Mouse (Mus musculus) left cerebral cortex, adult 2 months (tissue): ENCODE data around the gene Med29. TPM values are rescaled to one million over a fixed set of nuclear protein-coding genes. Genes with fewer than 3 reads are reported as not detected.
"Not testable (repeated sequence)": the region's sequence is repeated elsewhere in the genome, so short reads cannot be mapped to it uniquely, and the experiment has no call there.

Experiments used
- DNase-seq, 2 experiments: peaks; one replicate each; pipeline ENCODE4 v3.0.0; 2021 to 2022; ENCODE audit warnings: low spot score in 2 of 2, mixed read lengths in 1 of 2; ENCODE audit errors: extremely low spot score in 1 of 2
- H3K27ac ChIP-seq: fragments of 200-600 bp; 2 replicates; pipeline ENCODE4 v1.8.1; 2022
- H3K4me3 ChIP-seq: fragments of 200-600 bp; 2 replicates; pipeline ENCODE4 v1.8.1; 2022
- CTCF ChIP-seq: fragments of 200-600 bp; IDR thresholded peaks from 2 replicates; pipeline ENCODE4 v1.8.1; 2022; ENCODE audit warnings: antibody characterized with exemption, mild to moderate bottlenecking, moderate library complexity
- intact Hi-C: fragments of 180-260 bp; cut with DNase I; formaldehyde crosslinking; loops from one replicate; pipeline ENCODE4 v1.15.1; 2025
- total RNA-seq, 2 experiments: library from RNA; stranded (reverse); gene quantifications; 2 replicates each; pipeline ENCODE4 v1.2.3; 2021

Gene Med29
- total RNA-seq, 2 experiments from 2014 or later: 18.1 to 18.8 TPM

- DNase-seq: no peak
- intact Hi-C loops: loop anchor here (2.0 to 5.0 kb wide), 3 partner anchors 43 to 209 kb away; partner anchors contain the start of genes Gmfg and Rps16
- Histone ChIP-seq H3K27ac (peak overlapping the region; percentile 84), H3K4me3 (peak overlapping the region; percentile 85)
- TF ChIP-seq CTCF: no peak
Measured at GRCm38 (mm10) chr7:28393272-28393951, 904 bp upstream of the Med29 start.

GRCm38 (mm10) chr7:28390331-28390730 is 2.2 kb downstream of the Med29 start:
- DNase-seq: no peak
- intact Hi-C loops: loop anchor here (5.0 kb wide), 1 partner anchor 212 kb away; no protein-coding TSS in a partner anchor
- Histone ChIP-seq H3K27ac (no peak overlapping the region), H3K4me3 (no peak overlapping the region)
- no peak for TF ChIP-seq CTCF

- intact Hi-C loops, DNase-seq, H3K27ac ChIP-seq, H3K4me3 ChIP-seq: not testable (repeated sequence)
Measured at GRCm38 (mm10) chr7:28387384-28387783, 5.1 kb downstream of the Med29 start.

- not testable (repeated sequence) for DNase-seq, H3K27ac ChIP-seq, H3K4me3 ChIP-seq
- intact Hi-C loops: loop anchor here (1.0 kb wide), 1 partner anchor 14 kb away; no protein-coding TSS in a partner anchor
Measured at GRCm38 (mm10) chr7:28386877-28387276, 5.6 kb downstream of the Med29 start.

- peak; percentile 72 for TF ChIP-seq CTCF
- Histone ChIP-seq H3K4me3 (no peak overlapping the region), H3K27ac (peak overlapping the region; percentile 20)
- intact Hi-C loops: loop anchor here (1.0 kb wide), 1 partner anchor 13 kb away; no protein-coding TSS in a partner anchor
- DNase-seq: peak; percentile 74
Measured at GRCm38 (mm10) chr7:28386462-28386861, 6.0 kb downstream of the Med29 start.

DNA sequence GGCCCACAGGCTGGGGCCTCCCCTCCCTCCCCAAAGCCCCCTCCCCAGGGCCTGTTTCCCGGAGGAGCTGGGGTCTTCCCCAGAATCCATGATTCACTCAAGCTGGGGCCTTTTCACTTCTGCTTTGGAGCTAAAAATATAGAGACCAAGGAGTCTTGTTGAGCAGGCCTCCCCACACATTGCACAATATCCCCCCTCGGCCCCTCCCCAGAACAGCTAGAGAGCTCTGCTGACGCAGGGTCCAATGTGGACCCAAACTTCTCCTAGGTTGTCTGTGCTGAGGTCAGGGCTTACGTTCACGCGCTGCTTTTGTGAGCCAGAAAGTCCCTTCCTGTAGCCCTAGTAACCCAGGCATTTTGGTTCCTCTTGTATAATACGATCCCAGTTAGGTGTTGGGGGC is 6.5 kb downstream of the Med29 start:
- no peak for TF ChIP-seq CTCF
- DNase-seq: no peak

DNA sequence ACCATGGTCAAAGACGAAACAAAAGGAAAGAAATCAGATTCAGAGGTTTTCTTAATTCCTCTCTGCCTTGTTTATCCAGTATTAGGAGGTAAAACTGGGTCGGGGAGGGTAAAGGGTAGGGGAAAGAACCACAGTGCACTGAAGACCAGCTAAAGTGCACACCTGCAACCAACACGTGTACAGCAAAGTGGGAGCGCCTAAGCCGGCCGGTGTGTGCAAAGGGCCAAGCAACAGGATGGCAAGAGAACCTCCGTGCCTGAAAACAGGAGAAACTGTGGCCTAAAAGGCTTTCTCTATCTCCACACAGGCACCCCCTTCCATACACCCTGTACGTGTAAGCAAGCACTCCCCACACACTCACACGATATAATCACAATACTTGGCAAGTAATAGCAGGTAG is 7.3 kb downstream of the Med29 start:
- intact Hi-C loops: no loop called here
- DNase-seq: no peak
- no peak for TF ChIP-seq CTCF
- Histone ChIP-seq H3K27ac (no peak overlapping the region), H3K4me3 (no peak overlapping the region)

More for the DNA sequence above, 6.5 kb downstream of the Med29 start:
- Histone ChIP-seq H3K27ac (peak overlapping the region; percentile 20), H3K4me3 (no peak overlapping the region)
- intact Hi-C loops: loop anchor here (1.0 kb wide), 1 partner anchor 13 kb away; no protein-coding TSS in a partner anchor

GRCm38 (mm10) chr7:28384162-28384561 is 8.3 kb downstream of the Med29 start:
- intact Hi-C loops: no loop called here
- no peak overlapping the region for H3K4me3 ChIP-seq
- no peak for TF ChIP-seq CTCF
- DNase-seq: no peak
- H3K27ac ChIP-seq: no peak overlapping the region

DNA sequence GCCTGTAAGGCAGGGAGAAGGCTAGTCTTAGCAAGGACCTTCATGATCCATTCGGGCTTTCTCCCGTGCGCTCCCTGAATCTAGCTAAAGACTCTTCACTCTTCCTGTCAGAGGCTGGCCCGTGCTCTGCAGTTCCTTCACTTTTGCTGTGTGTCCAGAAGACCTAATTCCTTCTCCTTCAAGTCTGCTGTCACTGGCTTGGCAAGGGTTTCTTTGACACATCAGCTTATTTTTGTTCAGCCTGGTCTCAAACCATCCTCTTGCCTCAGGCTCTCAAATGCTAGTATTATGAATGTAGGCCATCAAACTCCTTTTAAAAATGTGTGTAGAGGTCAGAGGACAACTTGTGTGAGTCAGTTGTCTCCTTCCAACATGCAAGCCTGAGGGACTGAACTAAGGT is 8.9 kb downstream of the Med29 start:
- no peak for TF ChIP-seq CTCF
- Histone ChIP-seq H3K4me3 (no peak overlapping the region), H3K27ac (peak overlapping the region; percentile 75)
- intact Hi-C loops: no loop called here
- no peak for DNase-seq

DNA sequence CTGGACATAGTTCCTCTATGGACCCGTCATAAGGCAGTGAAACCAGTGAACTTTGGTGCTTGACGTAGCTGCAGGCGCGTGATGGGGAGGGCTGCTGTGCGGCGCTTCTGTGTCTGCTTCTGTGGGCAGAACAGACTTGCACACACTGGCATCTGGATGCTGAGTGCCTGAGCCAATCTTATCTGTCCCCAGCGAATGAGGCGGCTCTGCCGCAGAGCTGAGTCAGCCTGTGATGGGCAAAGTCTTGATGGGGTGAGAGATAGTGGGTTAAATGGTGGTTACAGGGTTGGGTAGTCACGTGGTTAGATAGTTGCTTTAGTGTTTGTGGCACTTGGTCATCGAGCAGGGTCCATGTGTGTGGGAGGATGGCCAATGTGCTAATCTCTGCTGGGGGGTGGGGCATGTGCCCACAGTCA is 9.5 kb downstream of the Med29 start:
- intact Hi-C loops: no loop called here
- TF ChIP-seq CTCF: no peak
- H3K27ac ChIP-seq: peak overlapping the region; percentile 75
- H3K4me3 ChIP-seq: no peak overlapping the region
- DNase-seq: peak; percentile 51 to 56

GRCm38 (mm10) chr7:28382347-28382951 is 10.1 kb downstream of the Med29 start:
- intact Hi-C loops: no loop called here
- Histone ChIP-seq H3K4me3 (no peak overlapping the region), H3K27ac (peak overlapping the region; percentile 75)
- no peak for DNase-seq
- no peak for TF ChIP-seq CTCF

GRCm38 (mm10) chr7:28381938-28382337 is 10.6 kb downstream of the Med29 start:
- peak overlapping the region; percentile 36 for H3K4me3 ChIP-seq
- no peak for TF ChIP-seq CTCF
- peak; percentile 43 to 50 for DNase-seq
- intact Hi-C loops: no loop called here
- H3K27ac ChIP-seq: peak overlapping the region; percentile 91
